Mouse (Mus musculus) testis, adult 2 months (tissue): ENCODE data around the gene Clpb.

Source experiments
- CTCF ChIP-seq: fragments of 200-500 bp; IDR thresholded peaks from 2 replicates; pipeline ENCODE4 v1.5.1; 2012; ENCODE audit warnings: low read depth, mild to moderate bottlenecking, inconsistent platforms, low read length, moderate library complexity; ENCODE audit not compliant: control insufficient read depth, insufficient read depth, insufficient replicate concordance
- POLR2A ChIP-seq: fragments of 200-500 bp; IDR thresholded peaks from 2 replicates; pipeline ENCODE4 v1.6.1; 2012; ENCODE audit warnings: low read depth, mild to moderate bottlenecking, inconsistent platforms, low read length, moderate library complexity; ENCODE audit not compliant: control insufficient read depth

- no peak for TF ChIP-seq POLR2A
- TF ChIP-seq CTCF, result no peak
These were observed 63.5 kb downstream of the Clpb start for GRCm38 (mm10) chr7:101726980-101727379.
